Mouse (Mus musculus): ENCODE measurements at regions not wholly inside any gene's neighbourhood (a gene's known extent, or its start where the extent isn't known, plus 50 kb on each side); places are given as distances from the start of the nearest gene placed in this dataset.
"Not testable (repeated sequence)": the region's sequence is repeated elsewhere in the genome, so short reads cannot be mapped to it uniquely, and the experiment has no call there.

GRCm38 (mm10) chr2:100918122-100918521, 706.4 kb upstream of the Rag2 start:
- no peak for DNase-seq

- no peak for DNase-seq
Observed at GRCm38 (mm10) chr2:100919537-100920212, 704.8 kb upstream of the Rag2 start.

GRCm38 (mm10) chr2:100948632-100949031, 675.9 kb upstream of the Rag2 start:
- DNase-seq = not testable (repeated sequence)

GRCm38 (mm10) chr2:100959412-100959811, 665.1 kb upstream of the Rag2 start:
- DNase-seq = no peak

DNA sequence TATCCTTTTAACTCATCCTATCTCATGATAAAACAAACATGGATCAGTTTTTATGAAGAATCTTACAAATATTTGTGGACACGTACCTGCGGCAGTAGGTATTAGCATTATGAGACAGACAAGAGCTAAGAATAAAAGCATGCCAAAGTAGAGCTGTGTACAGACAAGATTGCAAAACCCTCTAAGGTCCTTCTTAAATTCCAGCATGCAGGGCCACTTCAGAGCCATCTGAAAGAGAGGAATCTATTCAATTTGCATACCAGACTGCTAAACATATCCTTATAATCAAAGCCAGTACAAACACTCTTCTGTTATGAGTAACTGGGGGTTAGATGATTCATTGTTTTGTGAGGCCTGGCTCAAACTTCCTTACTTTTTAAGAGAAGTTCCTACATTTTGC, 659.9 kb upstream of the Rag2 start:
- DNase-seq = no peak

DNA sequence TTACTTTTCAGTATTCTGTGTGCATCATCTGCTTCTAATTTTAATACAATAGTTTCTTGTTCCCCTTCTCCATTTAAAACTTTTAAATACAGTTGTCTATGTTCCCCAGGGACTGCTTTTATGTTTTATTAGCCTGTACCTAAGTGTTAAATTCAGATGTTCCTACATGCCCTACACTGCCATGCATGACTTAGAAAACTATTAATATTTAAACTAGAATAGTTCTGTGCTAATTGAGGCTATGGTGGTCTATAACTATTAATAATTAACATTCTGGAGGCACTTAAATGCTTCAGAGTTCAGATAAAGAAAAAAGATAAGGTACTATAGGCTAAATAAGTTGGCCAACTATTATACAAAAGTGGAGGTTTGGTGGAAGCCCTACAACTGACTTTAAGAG, 647.3 kb upstream of the Rag2 start:
- no peak for DNase-seq

DNA sequence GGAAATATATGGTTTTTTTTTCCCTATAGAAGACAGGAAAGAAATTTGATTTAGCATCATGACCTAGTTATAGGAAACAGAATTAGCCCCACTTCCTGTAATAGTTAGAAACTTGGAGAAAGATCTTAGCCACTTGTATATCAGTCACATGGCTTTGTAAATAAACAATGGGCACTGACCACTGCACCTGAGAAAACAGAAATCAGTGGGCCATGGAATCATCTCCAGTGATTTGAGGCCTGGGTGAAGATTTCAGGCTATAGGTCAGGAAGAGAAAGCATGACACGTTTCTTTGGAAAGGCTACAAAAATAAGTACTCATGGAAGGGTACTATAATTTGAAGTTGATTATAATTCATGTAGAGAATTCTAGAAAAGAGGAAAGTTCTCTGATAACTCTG, 642.2 kb upstream of the Rag2 start:
- no peak for DNase-seq

DNA sequence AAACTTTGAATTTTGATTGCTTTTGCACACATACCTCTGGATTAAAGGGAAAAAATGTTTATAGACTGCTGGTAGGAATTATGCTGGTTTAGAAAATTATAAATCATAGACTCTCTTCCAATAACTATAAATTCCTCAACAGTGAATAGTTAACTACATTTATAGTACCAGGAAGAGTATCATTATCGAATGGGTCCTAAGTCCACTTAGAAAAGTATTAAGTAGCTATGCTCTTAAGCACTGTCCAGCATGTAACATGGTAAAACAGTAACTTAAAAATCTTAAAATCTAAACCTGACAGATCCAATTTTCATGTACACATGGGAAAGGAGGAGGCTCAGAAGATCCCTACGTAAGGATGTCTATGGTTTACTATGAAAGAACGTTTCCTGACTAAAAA, 609.2 kb upstream of the Rag2 start:
- DNase-seq = no peak

DNA sequence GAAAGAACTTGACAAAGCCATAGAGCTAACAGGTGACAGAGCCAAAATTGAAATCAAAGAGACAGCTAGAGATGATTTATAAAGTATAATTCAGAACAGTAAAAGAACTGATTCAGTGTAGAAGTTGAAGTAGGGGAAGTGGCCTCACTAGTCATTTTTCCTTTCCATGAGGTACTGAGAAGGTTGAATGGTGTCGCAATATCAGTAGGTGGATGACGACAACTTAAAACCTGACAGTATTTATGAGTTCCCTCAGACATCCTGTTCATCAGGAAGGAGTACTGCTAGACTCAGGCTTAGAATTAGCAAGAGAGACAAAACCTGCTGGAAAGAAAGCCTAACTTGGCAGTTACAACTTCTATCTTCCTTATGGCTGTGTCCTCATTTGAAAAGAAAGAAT, 605.1 kb upstream of the Rag2 start:
- no peak for DNase-seq

- no peak for DNase-seq
Observed at GRCm38 (mm10) chr2:101021515-101021914, 603.0 kb upstream of the Rag2 start.

DNA sequence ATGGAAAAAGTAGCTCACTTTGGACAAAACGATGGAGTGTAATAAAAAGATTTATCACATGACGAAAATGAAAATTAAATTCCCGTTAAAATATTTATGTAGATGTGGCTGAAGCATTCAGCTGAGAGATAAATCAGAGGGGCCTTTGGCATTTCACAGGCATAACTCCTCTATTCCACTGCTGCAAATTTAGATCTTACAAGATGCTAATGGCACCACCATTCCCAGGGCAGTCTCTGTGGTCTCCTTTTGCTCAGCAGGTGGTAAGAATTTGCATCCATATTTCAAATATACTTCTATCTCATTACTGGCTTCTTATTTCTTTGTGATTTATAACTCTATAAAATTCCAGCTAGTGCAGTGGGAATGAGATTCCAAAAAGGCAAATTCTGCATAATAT, 581.5 kb upstream of the Rag2 start:
- DNase-seq = no peak

DNA sequence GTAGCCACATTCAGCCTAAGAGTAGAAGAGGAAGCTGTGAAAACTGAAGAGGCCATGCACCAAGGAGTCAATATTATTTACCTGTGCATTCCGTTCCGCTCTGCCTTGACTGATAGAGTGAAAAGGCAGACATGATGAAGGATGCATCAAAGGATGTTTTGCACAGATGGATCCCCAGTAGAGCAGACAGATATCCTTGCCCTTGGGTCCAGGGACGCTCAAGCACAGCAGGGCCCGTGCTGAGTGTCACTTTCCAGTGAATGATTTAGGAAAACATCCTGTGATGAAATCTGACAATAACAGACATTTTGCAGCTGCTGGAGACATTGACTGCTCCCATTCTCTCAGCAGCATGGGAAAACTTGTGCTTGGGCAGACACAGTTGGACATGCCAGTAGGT, 561.6 kb upstream of the Rag2 start:
- DNase-seq = no peak

DNA sequence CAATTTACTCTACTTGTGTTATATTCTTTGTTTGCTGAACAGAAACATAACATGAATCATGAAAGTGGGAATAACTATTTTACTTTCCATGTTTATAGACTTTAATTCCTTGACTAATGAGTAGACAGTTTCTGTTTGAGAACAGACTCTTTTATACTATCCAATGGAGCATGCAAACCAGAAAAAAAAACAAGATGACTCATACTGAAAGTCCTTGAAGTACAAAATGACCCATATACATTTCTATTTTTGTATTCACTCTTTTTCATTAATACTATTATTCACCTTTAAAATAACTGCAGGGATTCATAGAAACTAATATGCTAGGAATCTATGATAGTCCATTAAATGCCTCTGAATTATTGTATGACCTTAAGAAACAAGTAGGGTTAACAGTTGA, 549.5 kb upstream of the Rag2 start:
- no peak for DNase-seq

DNA sequence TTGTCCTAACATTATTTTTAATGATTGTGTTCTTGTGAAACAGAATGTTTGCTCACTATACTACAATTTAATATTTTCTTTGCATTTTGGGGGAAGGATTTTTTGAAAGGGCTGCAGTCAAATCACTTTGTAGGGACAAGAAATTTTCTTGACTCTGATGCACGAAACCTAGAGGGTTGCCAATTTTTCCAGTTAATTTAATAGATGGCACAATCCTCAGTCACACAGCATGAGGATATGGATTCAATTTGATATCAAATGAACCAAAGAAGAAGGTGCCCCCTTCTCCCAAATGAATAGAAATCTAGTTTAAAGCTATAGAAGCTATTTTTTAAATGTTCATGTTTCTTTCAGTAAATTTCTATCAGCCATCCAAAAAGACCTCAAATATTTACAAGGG, 544.3 kb upstream of the Rag2 start:
- DNase-seq = no peak

GRCm38 (mm10) chr2:101083813-101084212, 540.7 kb upstream of the Rag2 start:
- DNase-seq = no peak

- DNase-seq = no peak
Observed at GRCm38 (mm10) chr2:101084648-101085047, 539.9 kb upstream of the Rag2 start.

GRCm38 (mm10) chr2:101107183-101107872, 517.2 kb upstream of the Rag2 start:
- DNase-seq = no peak

GRCm38 (mm10) chr2:101136867-101137266, 487.7 kb upstream of the Rag2 start:
- no peak for DNase-seq

- DNase-seq = no peak
Observed at GRCm38 (mm10) chr2:101139931-101140330, 484.6 kb upstream of the Rag2 start.

DNA sequence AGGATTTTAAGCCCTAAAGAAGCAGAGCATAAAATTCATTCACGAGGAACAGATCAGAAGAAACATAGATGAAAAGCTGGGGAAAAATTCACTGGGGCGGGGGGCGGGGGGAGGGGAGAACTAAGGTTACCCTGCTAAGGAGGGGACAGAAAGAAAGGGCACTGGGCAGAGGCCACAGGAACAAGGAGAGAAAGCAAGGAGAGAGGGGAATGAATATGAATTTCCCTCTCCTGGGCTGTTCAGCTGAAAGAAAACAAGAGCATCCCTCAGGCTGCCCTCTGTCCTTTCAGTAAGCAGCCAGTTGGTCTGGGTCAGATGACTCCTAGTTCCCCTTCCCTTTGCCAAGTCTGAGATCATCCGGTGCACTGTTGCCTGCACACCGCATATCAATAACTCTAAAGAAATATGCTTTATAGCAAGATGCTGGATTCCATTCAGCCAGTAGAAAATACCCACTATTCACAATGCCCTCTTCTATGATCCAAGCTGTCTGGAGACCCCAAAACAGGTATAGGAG, 467.7 kb upstream of the Rag2 start:
- no peak for DNase-seq

GRCm38 (mm10) chr2:101159276-101159675, 465.2 kb upstream of the Rag2 start:
- DNase-seq = no peak

DNA sequence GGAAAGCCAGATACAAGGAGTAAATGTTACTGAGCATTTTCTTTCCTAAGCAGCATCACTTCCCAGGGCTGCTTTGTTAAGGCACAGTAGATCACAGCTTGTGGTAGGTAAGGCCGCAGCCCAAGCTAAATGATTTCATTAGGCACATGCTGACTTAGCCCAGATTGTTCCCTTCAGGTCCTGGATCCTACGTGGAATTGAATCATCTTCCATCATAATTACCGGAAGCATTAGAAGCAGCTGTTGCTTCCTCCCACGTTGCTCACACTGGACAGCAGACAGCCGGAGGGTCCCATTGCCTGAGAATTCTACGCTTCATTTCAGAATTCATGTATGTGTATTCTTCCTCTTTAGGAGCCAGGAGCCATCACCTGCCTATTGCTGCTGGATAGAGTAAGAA, 458.6 kb upstream of the Rag2 start:
- no peak for DNase-seq

- DNase-seq = no peak
Observed at GRCm38 (mm10) chr2:101172806-101173205, 451.7 kb upstream of the Rag2 start.

DNA sequence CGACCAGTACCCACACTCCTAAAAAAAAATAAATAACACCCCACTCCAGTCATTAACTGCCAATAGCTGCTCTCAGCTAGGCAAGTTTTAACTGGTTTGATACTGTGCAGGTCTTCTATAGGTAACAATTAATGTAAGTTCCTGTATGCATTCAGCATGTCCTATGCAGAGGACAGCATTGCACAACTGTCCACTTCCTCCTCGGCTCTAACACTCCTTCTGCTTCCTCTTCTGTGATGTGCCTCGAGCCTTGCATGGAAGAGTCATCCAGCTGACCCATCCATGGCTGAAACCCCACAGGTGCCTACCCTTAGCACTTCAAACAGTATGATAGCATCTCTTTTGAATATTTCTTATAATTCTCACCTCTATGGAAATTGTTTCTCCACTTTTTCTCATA, 449.4 kb upstream of the Rag2 start:
- DNase-seq = no peak

DNA sequence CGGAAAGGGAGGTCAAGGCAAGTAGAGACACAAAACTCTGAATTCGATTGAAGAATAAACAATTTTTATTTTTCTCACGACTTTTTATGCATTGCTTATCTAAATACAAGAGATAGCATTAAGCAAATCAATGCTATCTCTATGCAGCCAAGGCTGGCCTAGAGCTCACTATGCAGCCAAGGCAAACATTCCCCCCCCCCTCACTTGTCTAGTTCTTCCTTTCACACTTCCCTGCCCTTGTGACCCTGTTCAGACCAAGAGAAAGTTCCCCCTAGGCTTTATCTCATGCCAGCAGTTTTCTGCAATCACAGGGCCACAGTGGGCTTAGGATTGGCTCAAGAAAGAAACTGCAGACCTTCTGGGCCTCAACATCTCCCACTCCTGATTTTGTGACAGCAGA, 417.9 kb upstream of the Rag2 start:
- no peak for DNase-seq

All from thymus, postnatal 25 days (tissue).